Mouse (Mus musculus): ENCODE measurements around the gene Pnlip. TPM values are rescaled to one million over a fixed set of nuclear protein-coding genes. Genes with fewer than 3 reads are reported as not detected.
A peak's percentile ranks its signal among the peaks of the same experiment; 100 is the strongest.

Gene Pnlip
- not detected in 2 replicates for polyA plus RNA-seq (2015; fragmentation: Nextera tagmentation; extraction: Ambion mirVana)

GRCm38 (mm10) chr19:58652198-58652597 lies at the start of gene Pnlip:
Pnlip (plus strand) TSS chr19:58652498.
- H3K36me3 ChIP-seq: no peaks in the 10 kb centered on the region
- 81% methylated on average over 5 of the region's 5 CpGs for WGBS
- no peaks in the 10 kb centered on the region for H3K9me3 ChIP-seq
- no peak within 1 kb of the TSS for H3K9ac ChIP-seq
- no peak within 1 kb of the TSS for H3K4me2 ChIP-seq (replicated peaks)
- no peaks in the 10 kb centered on the region for H3K4me1 ChIP-seq
- no peak within 1 kb of the TSS for H3K4me3 ChIP-seq
- H3K27me3 ChIP-seq: no peaks in the 10 kb centered on the region
- no peak for ATAC-seq (ENCODE audit: low FRiP score, low read depth)
- no peak within 1 kb of the TSS for H3K27ac ChIP-seq

DNA sequence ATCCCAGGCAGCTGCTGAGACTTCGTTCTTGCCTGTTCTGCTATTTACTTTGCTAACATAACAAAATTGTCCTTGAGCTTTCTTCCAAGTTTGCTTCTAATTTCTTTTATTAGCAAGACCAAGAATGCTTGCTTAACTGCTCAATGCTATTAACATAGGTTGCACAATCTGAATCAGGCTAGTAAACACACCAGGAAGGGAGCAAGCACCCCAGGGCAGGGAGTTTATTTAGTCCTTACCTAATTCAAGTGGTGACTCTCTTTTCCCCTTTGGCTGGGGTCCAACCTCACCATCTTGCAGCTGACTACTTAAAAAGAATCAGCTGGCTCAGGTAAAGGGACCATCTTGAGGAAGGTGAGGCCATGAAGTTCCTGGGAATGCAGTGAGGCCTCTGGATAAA lies 42.6 kb upstream of the Pnlip start:
- Histone ChIP-seq H3K36me3 (no peaks in the 10 kb centered on the region), H3K4me2 (replicated peaks) (no peak overlapping the region), H3K27me3 (no peaks in the 10 kb centered on the region), H3K9ac (no peak overlapping the region), H3K4me3 (no peak overlapping the region), H3K4me1 (0 out of 2 replicates have a peak, but pooled peaks cover 4% of the 10 kb centered on the region), H3K9me3 (no peaks in the 10 kb centered on the region), H3K27ac (no peak overlapping the region)
- no peak for ATAC-seq (ENCODE audit: low FRiP score, low read depth)
- 59% methylated on average over 1 of the region's 1 CpGs for WGBS

- no peak overlapping the region for H3K27ac ChIP-seq
- H3K4me1 ChIP-seq: 0 out of 2 replicates have a peak, but pooled peaks cover 5% of the 10 kb centered on the region
- H3K27me3 ChIP-seq: no peaks in the 10 kb centered on the region
- no peak for ATAC-seq (ENCODE audit: low FRiP score, low read depth)
- no peak overlapping the region for H3K4me2 ChIP-seq (replicated peaks)
- no peaks in the 10 kb centered on the region for H3K36me3 ChIP-seq
- H3K9ac ChIP-seq: no peak overlapping the region
- WGBS: 65% methylated on average over 3 of the region's 3 CpGs
- H3K9me3 ChIP-seq: no peaks in the 10 kb centered on the region
- H3K4me3 ChIP-seq: no peak overlapping the region
These were observed 39.6 kb upstream of the Pnlip start for GRCm38 (mm10) chr19:58612745-58613144.

- WGBS: 83% methylated on average over 7 of the region's 7 CpGs
- no peak overlapping the region for H3K9ac ChIP-seq
- no peak for ATAC-seq (ENCODE audit: low FRiP score, low read depth)
- no peaks in the 10 kb centered on the region for H3K9me3 ChIP-seq
- H3K27me3 ChIP-seq: no peaks in the 10 kb centered on the region
- H3K27ac ChIP-seq: no peak overlapping the region
- no peak overlapping the region for H3K4me2 ChIP-seq (replicated peaks)
- H3K4me1 ChIP-seq: 0 out of 2 replicates have a peak, but pooled peaks cover 5% of the 10 kb centered on the region
- no peak overlapping the region for H3K4me3 ChIP-seq
- H3K36me3 ChIP-seq: no peaks in the 10 kb centered on the region
These were observed 35.7 kb upstream of the Pnlip start for GRCm38 (mm10) chr19:58616606-58617005.

GRCm38 (mm10) chr19:58620661-58621060 lies 31.6 kb upstream of the Pnlip start:
- WGBS: 81% methylated on average over 3 of the region's 3 CpGs
- Histone ChIP-seq H3K9me3 (0 out of 2 replicates have a peak, but pooled peaks cover 7% of the 10 kb centered on the region), H3K4me1 (no peaks in the 10 kb centered on the region), H3K27me3 (no peaks in the 10 kb centered on the region), H3K36me3 (no peaks in the 10 kb centered on the region), H3K9ac (no peak overlapping the region), H3K27ac (no peak overlapping the region), H3K4me2 (replicated peaks) (no peak overlapping the region), H3K4me3 (no peak overlapping the region)
- ATAC-seq (ENCODE audit: low FRiP score, low read depth): no peak

GRCm38 (mm10) chr19:58621646-58622045 lies 30.7 kb upstream of the Pnlip start:
- Histone ChIP-seq H3K27me3 (no peaks in the 10 kb centered on the region), H3K27ac (no peak overlapping the region), H3K9me3 (0 out of 2 replicates have a peak, but pooled peaks cover 7% of the 10 kb centered on the region), H3K4me2 (replicated peaks) (no peak overlapping the region), H3K4me1 (no peaks in the 10 kb centered on the region), H3K9ac (no peak overlapping the region), H3K4me3 (no peak overlapping the region), H3K36me3 (no peaks in the 10 kb centered on the region)
- ATAC-seq (ENCODE audit: low FRiP score, low read depth): no peak
- 55% methylated on average over 1 of the region's 1 CpGs for WGBS

GRCm38 (mm10) chr19:58624799-58625198 lies 27.5 kb upstream of the Pnlip start:
- Histone ChIP-seq H3K4me2 (replicated peaks) (no peak overlapping the region), H3K9me3 (0 out of 2 replicates have a peak, but pooled peaks cover 7% of the 10 kb centered on the region), H3K4me3 (no peak overlapping the region), H3K36me3 (no peaks in the 10 kb centered on the region), H3K4me1 (no peaks in the 10 kb centered on the region), H3K27ac (no peak overlapping the region), H3K9ac (no peak overlapping the region), H3K27me3 (no peaks in the 10 kb centered on the region)
- 57% methylated on average over 4 of the region's 4 CpGs for WGBS
- 0 out of 2 replicates have a peak, but pooled peaks have one; percentile 28 for ATAC-seq (ENCODE audit: low FRiP score, low read depth)

GRCm38 (mm10) chr19:58625254-58625947 lies 26.9 kb upstream of the Pnlip start:
- 0 out of 2 replicates have a peak, but pooled peaks cover 7% of the 10 kb centered on the region for H3K9me3 ChIP-seq
- no peak overlapping the region for H3K4me2 ChIP-seq (replicated peaks)
- H3K9ac ChIP-seq: no peak overlapping the region
- no peaks in the 10 kb centered on the region for H3K27me3 ChIP-seq
- no peaks in the 10 kb centered on the region for H3K36me3 ChIP-seq
- no peak overlapping the region for H3K4me3 ChIP-seq
- no peak overlapping the region for H3K27ac ChIP-seq
- WGBS: 64% methylated on average over 9 of the region's 9 CpGs
- peak; percentile 57; the same call in 1 of the 2 replicates for ATAC-seq (ENCODE audit: low FRiP score, low read depth)
- H3K4me1 ChIP-seq: no peaks in the 10 kb centered on the region

DNA sequence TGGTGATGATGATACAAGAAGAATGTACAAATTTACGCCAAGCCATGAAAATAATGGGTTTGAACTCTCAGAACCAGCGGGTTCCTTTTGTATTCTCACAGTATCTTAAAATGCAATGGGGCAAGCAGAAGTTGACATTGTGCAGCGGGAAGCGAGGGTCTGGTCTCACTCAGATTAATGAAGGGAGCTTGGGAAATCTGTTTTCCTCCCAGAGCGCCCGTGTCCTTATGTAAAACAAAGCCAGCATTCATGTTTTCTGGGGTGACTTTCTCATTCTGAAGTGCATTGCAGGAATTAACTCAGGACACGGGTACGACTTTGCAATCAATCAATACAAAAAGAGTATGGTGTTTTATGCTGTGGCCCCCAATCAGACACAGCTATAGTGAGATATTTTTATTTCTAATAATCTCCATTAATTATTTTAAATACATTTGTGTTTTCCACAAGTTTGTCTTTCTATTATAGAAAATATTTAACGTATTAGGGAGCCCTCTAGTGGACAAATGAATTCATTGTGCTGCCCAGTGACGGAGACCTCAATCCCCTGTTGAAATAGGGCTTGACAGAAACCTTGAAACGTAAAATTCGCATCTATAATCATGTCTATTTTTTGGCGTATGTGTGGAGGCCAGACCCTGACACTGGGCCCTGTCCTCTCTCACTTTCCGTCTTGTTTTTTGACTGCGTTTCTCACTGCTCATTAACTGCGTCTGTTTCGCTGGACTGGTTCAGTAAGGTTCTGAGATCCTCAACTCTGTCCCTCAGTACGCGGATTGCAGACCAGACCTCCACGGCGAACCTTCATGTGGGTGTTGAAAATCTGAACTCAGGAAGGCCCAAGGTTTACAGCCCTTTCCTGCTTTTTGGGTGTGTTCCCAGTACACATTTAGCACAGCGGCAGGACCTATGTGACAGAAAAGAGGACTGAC lies 24.6 kb upstream of the Pnlip start:
- ATAC-seq (ENCODE audit: low FRiP score, low read depth): no peak
- H3K36me3 ChIP-seq: no peaks in the 10 kb centered on the region
- no peak overlapping the region for H3K9ac ChIP-seq
- 0 out of 2 replicates have a peak, but pooled peaks cover 2% of the 10 kb centered on the region for H3K9me3 ChIP-seq
- no peak overlapping the region; the same call in 1 of the 2 replicates for H3K27ac ChIP-seq
- 39% methylated on average over 22 of the region's 22 CpGs for WGBS
- H3K4me1 ChIP-seq: no peaks in the 10 kb centered on the region
- H3K4me2 ChIP-seq (replicated peaks): peak overlapping the region; percentile 48
- no peak overlapping the region for H3K4me3 ChIP-seq
- no peaks in the 10 kb centered on the region for H3K27me3 ChIP-seq

GRCm38 (mm10) chr19:58629351-58629773 lies 22.9 kb upstream of the Pnlip start:
- Histone ChIP-seq H3K4me2 (replicated peaks) (no peak overlapping the region), H3K4me1 (no peaks in the 10 kb centered on the region), H3K9ac (no peak overlapping the region), H3K4me3 (no peak overlapping the region), H3K27ac (no peak overlapping the region), H3K27me3 (no peaks in the 10 kb centered on the region), H3K36me3 (no peaks in the 10 kb centered on the region), H3K9me3 (no peaks in the 10 kb centered on the region)
- ATAC-seq (ENCODE audit: low FRiP score, low read depth): no peak
- WGBS: 84% methylated on average over 3 of the region's 3 CpGs

DNA sequence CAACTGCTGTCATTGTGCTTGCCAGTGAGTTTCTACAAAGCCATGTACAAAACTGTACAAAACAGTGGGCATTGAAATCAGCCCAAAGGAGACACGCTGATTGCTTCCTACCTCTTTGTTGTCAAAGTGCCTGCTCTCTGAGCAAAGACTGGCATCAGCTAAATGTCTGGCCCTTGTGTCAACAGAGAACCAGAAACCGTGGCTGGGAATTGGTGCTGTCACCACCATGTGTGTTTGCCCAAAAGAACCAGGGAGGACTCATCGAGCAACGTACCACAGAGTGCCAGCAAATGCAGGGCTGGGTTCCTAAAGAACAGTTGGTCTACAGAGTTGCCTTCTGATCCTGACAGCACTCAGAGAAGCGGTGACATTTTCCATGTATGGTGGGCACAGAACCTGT lies 2.3 kb upstream of the Pnlip start:
- H3K9ac ChIP-seq: no peak overlapping the region
- no peaks in the 10 kb centered on the region for H3K9me3 ChIP-seq
- 82% methylated on average over 5 of the region's 5 CpGs for WGBS
- ATAC-seq (ENCODE audit: low FRiP score, low read depth): no peak
- no peaks in the 10 kb centered on the region for H3K36me3 ChIP-seq
- H3K4me2 ChIP-seq (replicated peaks): no peak overlapping the region
- no peaks in the 10 kb centered on the region for H3K4me1 ChIP-seq
- H3K27ac ChIP-seq: no peak overlapping the region
- no peak overlapping the region for H3K4me3 ChIP-seq
- no peaks in the 10 kb centered on the region for H3K27me3 ChIP-seq

GRCm38 (mm10) chr19:58662098-58662497 lies 9.8 kb downstream of the Pnlip start:
- Histone ChIP-seq H3K27me3 (no peaks in the 10 kb centered on the region), H3K36me3 (no peaks in the 10 kb centered on the region), H3K4me2 (replicated peaks) (no peak overlapping the region), H3K9ac (no peak overlapping the region), H3K4me1 (no peaks in the 10 kb centered on the region), H3K9me3 (no peaks in the 10 kb centered on the region), H3K4me3 (no peak overlapping the region), H3K27ac (no peak overlapping the region)
- no peak for ATAC-seq (ENCODE audit: low FRiP score, low read depth)
- 59% methylated on average over 4 of the region's 4 CpGs for WGBS

All from limb, embryonic 13.5 days (tissue).